Mouse (Mus musculus) urinary bladder, postnatal 10 days (tissue): ENCODE data around the gene Gm45062.

ENCODE experiments used
- DNase-seq: peaks from one replicate; pipeline ENCODE4 v3.0.0; 2022; ENCODE audit warnings: low spot score

The Gm45062 gene

GRCm38 (mm10) chr6:8619582-8620350, 360.5 kb downstream of the Gm45062 start:
- no peak for DNase-seq

- no peak for DNase-seq
These were observed 363.8 kb downstream of the Gm45062 start for GRCm38 (mm10) chr6:8623045-8623444.

- DNase-seq, result no peak
These were observed 369.0 kb downstream of the Gm45062 start for GRCm38 (mm10) chr6:8628226-8628625.

- no peak for DNase-seq
These were observed 369.5 kb downstream of the Gm45062 start for GRCm38 (mm10) chr6:8628715-8629267.

- no peak for DNase-seq
These were observed 371.3 kb downstream of the Gm45062 start for GRCm38 (mm10) chr6:8630531-8630930.

GRCm38 (mm10) chr6:8631362-8631761, 372.1 kb downstream of the Gm45062 start:
- no peak for DNase-seq

- no peak for DNase-seq
These were observed 372.9 kb downstream of the Gm45062 start for GRCm38 (mm10) chr6:8631986-8632632.

GRCm38 (mm10) chr6:8632701-8633100, 373.5 kb downstream of the Gm45062 start:
- DNase-seq, result no peak

GRCm38 (mm10) chr6:8638122-8638521, 378.9 kb downstream of the Gm45062 start:
- no peak for DNase-seq

GRCm38 (mm10) chr6:8638899-8639298, 379.6 kb downstream of the Gm45062 start:
- DNase-seq, result no peak

- no peak for DNase-seq
These were observed 380.3 kb downstream of the Gm45062 start for GRCm38 (mm10) chr6:8639526-8639925.

GRCm38 (mm10) chr6:8640863-8641262, 381.6 kb downstream of the Gm45062 start:
- DNase-seq, result no peak

GRCm38 (mm10) chr6:8644703-8645102, 385.5 kb downstream of the Gm45062 start:
- DNase-seq, result no peak

GRCm38 (mm10) chr6:8645708-8646107, 386.5 kb downstream of the Gm45062 start:
- DNase-seq, result no peak
